Mouse (Mus musculus): ENCODE measurements around the gene Timm8b.
"Not testable (repeated sequence)": the region's sequence is repeated elsewhere in the genome, so short reads cannot be mapped to it uniquely, and the experiment has no call there.

The Timm8b gene

GRCm38 (mm10) chr9:50602055-50602845 lies 1.5 kb upstream of the Timm8b start:
- no peak for DNase-seq (ENCODE audit: low spot score)

DNA sequence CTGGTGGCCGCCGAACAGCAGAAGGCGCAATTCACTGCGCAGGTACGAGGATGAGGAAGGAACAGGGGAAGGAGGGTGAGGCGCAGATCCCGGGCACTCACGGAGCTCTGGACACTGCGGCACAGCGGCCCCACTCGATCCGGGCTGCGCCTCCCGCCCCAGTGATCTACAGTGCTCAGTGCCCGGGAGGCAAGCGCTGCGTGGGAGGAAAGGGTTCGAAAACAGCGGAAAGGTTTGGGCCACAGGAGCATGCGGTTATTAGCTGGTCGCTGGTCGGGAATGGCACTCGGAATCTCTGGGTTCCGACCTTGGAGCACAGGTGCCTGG lies 251 bp downstream of the Timm8b start:
- no peak for DNase-seq (ENCODE audit: low spot score)

DNA sequence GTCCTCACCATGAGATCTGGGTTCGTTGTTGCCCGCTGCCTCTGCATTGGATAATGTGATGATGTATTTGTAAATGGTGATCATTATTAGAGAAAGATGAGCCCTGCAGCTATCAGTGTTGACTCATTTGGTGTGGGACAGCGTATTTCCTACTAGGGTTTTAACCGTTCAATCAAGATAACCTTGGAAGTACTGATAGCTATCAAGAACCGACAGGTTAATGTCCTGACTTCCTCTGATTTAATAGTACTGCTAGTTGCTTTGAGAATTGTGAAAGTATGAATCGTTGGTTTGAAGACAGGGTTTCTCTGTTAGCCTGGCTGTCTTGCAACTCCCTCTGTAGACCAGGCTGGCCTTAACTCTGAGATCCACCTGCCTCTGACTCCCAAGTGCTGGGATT lies 628 bp downstream of the Timm8b start:
- no peak for DNase-seq (ENCODE audit: low spot score)

GRCm38 (mm10) chr9:50612115-50612514 lies 8.4 kb downstream of the Timm8b start:
- DNase-seq (ENCODE audit: low spot score): no peak

- no peak for DNase-seq (ENCODE audit: low spot score)
Observed at GRCm38 (mm10) chr9:50616161-50616560, 12.5 kb downstream of the Timm8b start.

- DNase-seq (ENCODE audit: low spot score): peak; percentile 94
Observed at GRCm38 (mm10) chr9:50616766-50617603, 13.3 kb downstream of the Timm8b start, which contains the start of the genes Pih1d2 and Nkapd1. Pih1d2 (plus strand) TSS chr9:50617321. Nkapd1 (minus strand) TSS chr9:50617464.

GRCm38 (mm10) chr9:50617794-50618330 lies 14.2 kb downstream of the Timm8b start:
- DNase-seq (ENCODE audit: low spot score): no peak

DNA sequence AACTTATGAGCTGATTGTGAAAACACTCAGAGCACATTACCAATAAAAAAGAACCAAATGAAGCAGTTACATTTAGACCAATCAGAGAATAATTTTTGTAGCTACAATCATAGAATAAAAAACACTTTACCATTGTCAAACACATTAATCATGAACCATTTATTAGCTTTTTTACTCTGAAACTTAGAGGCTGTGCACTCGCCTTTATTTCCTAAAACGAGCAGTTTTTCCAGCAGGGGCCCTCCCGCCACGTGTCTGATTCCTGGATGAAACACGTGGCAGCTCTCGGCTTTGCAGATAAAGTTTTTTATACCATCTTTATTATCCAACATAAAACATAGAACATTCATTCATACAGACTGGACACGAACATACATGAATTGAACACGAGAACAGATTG lies 27.2 kb downstream of the Timm8b start:
- not testable (repeated sequence) for DNase-seq (ENCODE audit: low spot score)

GRCm38 (mm10) chr9:50632016-50632688 lies 28.4 kb downstream of the Timm8b start:
- DNase-seq (ENCODE audit: low spot score): no peak

GRCm38 (mm10) chr9:50633059-50633458 lies 29.3 kb downstream of the Timm8b start:
- DNase-seq (ENCODE audit: low spot score): no peak

- no peak for DNase-seq (ENCODE audit: low spot score)
Observed at GRCm38 (mm10) chr9:50634270-50634669, 30.6 kb downstream of the Timm8b start.

GRCm38 (mm10) chr9:50646826-50647370 lies 43.2 kb downstream of the Timm8b start:
- no peak for DNase-seq (ENCODE audit: low spot score)

DNA sequence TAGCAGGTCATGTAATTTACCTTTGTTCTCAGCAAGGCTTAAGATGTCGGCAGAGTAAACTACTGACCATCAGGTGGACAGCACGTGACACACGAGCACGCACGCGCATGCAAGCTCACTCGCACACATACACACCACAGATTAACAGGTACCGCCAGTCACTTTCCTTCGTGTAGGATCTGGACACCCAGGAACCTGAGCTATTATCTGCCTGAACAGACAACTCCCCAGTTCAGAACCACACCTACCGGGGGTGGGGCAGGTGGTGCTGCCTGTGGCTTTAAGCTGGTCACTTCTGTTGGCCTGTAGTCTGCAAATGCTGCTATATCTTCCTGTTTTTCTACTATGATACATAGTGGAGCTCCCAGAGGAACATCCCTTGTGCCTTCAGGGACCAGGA lies 46.8 kb downstream of the Timm8b start:
- no peak for DNase-seq (ENCODE audit: low spot score)

All from ovary, postnatal 14 days (tissue).